Mouse (Mus musculus) heart, postnatal 0 days (tissue): Measurements from ENCODE around the gene Lysmd3. TPM values are rescaled to one million over a fixed set of nuclear protein-coding genes. Genes with fewer than 3 reads are reported as not detected.

Source experiments
- ATAC-seq: fragments of 200-750 bp; cut with Nextera tagmentation; 2 replicates; pipeline ENCODE4 v1.8.0; 2017; ENCODE audit warnings: low read depth, moderate number of reproducible peaks, moderate library complexity; ENCODE audit not compliant: insufficient read depth
- DNase-seq: peaks from one replicate; pipeline ENCODE4 v3.0.0-alpha.2; 2016; ENCODE audit warnings: low spot score
- H3K27ac ChIP-seq: fragments of 300-500 bp; sonication (generic); 2 replicates; pipeline ENCODE4 v1.5.1; 2014; ENCODE audit warnings: low read depth, mild to moderate bottlenecking
- H3K27me3 ChIP-seq: fragments of 300-500 bp; sonication (generic); 2 replicates; pipeline ENCODE4 v1.6.1; 2014; ENCODE audit warnings: low read length, mixed read lengths; ENCODE audit not compliant: control insufficient read depth, insufficient read depth
- H3K36me3 ChIP-seq: fragments of 300-500 bp; sonication (generic); replicated peaks from 2 replicates; pipeline ENCODE4 v1.6.1; 2014; ENCODE audit warnings: low read length, mixed read lengths; ENCODE audit not compliant: control insufficient read depth, insufficient read depth
- H3K4me1 ChIP-seq: fragments of 300-500 bp; sonication (generic); 2 replicates; pipeline ENCODE4 v1.6.1; 2014; ENCODE audit warnings: antibody characterized with exemption; ENCODE audit not compliant: control insufficient read depth, insufficient read depth
- H3K4me2 ChIP-seq: fragments of 300-500 bp; sonication (generic); 2 replicates; pipeline ENCODE4 v1.6.1; 2014; ENCODE audit warnings: low read depth, mild to moderate bottlenecking, low read length, moderate library complexity
- H3K4me3 ChIP-seq: fragments of 300-500 bp; sonication (generic); 2 replicates; pipeline ENCODE4 v1.5.1; 2014; ENCODE audit warnings: low read depth, low read length
- H3K9ac ChIP-seq: fragments of 300-500 bp; sonication (generic); replicated peaks from 2 replicates; pipeline ENCODE4 v1.6.1; 2014; ENCODE audit warnings: low read depth, low read length, mixed read lengths
- H3K9me3 ChIP-seq: fragments of 300-500 bp; sonication (generic); replicated peaks from 2 replicates; pipeline ENCODE4 v1.6.1; 2016; ENCODE audit warnings: low read length; ENCODE audit not compliant: control insufficient read depth
- CTCF ChIP-seq: IDR thresholded peaks from 2 replicates; pipeline ENCODE4 v1.5.1; 2016; ENCODE audit warnings: antibody characterized with exemption, control low read depth, low read depth
- EP300 ChIP-seq: IDR thresholded peaks from 2 replicates; pipeline ENCODE4 v1.6.1; 2016; ENCODE audit warnings: antibody characterized with exemption, low read depth
- WGBS: fragments of 180-500 bp; shearing (Covaris S2); extraction: QIAGEN DNeasy Blood & Tissue Kit; methylation state at CpG from one replicate; pipeline ENCODE4 v1.1.7; 2014; 5-methylcytosine and 5-hydroxymethylcytosine counted together
- polyA plus RNA-seq: library from polyadenylated mRNA; unstranded; fragments of >200 nt; fragmentation: Nextera tagmentation; extraction: Ambion mirVana; gene quantifications from 2 replicates; pipeline ENCODE4 v1.2.1, GENCODE M21; 2015
- total RNA-seq: library from RNA; depleted of rRNA; stranded (reverse); fragments of >200 nt; gene quantifications from 2 replicates; pipeline ENCODE4 v1.2.3, GENCODE M21; 2014; ENCODE audit warnings: low replicate concordance

Lysmd3 gene
- total and polyA plus RNA-seq, 2 experiments from 2014 or later: 14.9 to 62.8 TPM

DNA sequence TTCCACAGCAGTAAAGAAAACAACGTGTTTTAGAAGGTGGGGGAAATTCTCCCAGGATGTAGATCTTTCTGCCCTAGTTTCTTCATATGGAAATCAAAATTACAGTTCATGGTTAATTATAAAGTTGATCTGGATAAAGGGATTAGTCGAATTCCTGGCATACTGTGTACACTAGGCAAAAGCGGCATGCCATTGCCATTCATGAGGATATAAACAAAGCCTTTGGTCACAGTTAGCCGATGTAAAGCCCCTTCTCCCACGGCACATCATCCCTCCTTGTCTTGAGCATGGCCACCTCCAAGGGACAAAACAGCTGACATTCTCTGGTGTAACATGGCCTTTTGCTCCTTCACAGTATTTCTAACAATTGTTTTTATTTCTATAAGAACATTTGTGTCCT is 26.9 kb upstream of the Lysmd3 start:
- H3K4me3 ChIP-seq: no peak overlapping the region
- H3K27ac ChIP-seq: no peak overlapping the region
- H3K36me3 ChIP-seq: no peaks in the 10 kb centered on the region
- ATAC-seq: no peak
- no peak overlapping the region for H3K9ac ChIP-seq
- WGBS: 70% methylated on average over 5 of the region's 5 CpGs
- peaks cover 13% of the 10 kb centered on the region; the same call in 1 of the 2 replicates for H3K27me3 ChIP-seq
- no peak for DNase-seq
- no peak overlapping the region for H3K4me2 ChIP-seq
- no peaks in the 10 kb centered on the region for H3K4me1 ChIP-seq
- TF ChIP-seq EP300 (no peak), CTCF (no peak)
- no peaks in the 10 kb centered on the region for H3K9me3 ChIP-seq

DNA sequence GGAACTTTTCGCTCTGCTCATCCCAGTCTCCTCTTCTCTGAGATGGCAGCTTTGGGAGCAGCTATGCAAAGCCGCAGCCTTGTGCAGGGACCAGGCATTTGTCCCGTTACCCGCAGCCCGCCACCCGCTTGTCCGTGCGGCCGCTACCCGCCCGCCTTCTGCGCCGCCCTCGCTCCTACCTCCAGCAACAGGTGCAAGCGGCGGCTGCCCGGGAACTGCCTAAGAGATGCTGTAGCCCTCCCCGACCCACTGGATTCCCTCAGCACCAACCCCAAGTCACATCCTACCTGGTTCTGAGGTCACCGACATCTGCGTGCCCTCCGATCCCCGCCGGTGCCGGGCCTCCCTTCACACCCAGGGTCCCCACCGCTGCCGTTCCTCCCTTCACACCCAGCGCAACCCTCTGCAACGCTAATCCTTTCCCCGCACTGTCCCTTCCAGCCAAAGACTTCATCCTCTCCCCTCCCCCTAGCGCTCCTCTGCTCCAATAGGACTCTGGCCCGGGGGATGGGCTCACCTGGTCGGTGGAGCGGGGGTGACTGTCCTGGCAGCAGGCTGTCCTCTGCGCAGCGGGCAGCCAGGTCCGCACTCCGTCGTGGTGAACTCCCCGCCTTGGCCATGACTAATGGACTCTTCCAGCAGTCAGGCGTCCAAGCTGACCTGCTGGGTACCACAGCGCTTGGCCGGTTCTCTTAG is 24.6 kb upstream of the Lysmd3 start, which contains the start of gene Adgrv1:
TSS of gene Adgrv1 (minus strand) at position 435 of the 696 bp plus-strand sequence.
- peak within 1 kb of the TSS; percentile 66 for H3K4me2 ChIP-seq
- no peak within 1 kb of the TSS for H3K9ac ChIP-seq
- no peaks in the 10 kb centered on the region for H3K36me3 ChIP-seq
- 1% methylated on average over 42 of the region's 42 CpGs for WGBS
- H3K27ac ChIP-seq: no peak within 1 kb of the TSS
- ATAC-seq (peak; percentile 98), DNase-seq (peak; percentile 59)
- no peaks in the 10 kb centered on the region for H3K4me1 ChIP-seq
- no peaks in the 10 kb centered on the region for H3K9me3 ChIP-seq
- peak within 1 kb of the TSS; percentile 37 for H3K4me3 ChIP-seq
- peaks cover 16% of the 10 kb centered on the region; the same call in 1 of the 2 replicates for H3K27me3 ChIP-seq
- TF ChIP-seq CTCF (no peak), EP300 (no peak)

DNA sequence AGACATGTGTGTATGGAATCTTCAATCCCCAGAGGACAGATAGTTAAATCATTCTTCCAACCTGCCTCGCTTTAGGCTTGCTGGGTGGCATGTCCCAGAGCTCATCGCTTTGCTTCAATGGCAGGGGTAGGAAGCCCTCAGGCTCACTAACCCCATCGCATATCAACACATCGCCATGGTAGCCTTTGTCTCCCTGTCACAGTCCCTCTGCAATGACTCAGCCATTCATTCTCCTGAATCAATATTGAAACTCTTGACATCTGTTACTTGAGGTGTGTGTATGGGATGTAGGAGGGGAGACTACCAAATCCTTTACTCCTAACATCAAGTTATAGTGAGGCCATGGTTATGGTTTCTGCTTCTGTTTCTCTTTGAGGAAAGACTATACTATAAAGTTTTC is 17.8 kb upstream of the Lysmd3 start:
- TF ChIP-seq EP300: no peak
- TF ChIP-seq CTCF: no peak
- no peak for ATAC-seq
- Histone ChIP-seq H3K27me3 (0 out of 2 replicates have a peak, but pooled peaks cover 3% of the 10 kb centered on the region), H3K4me2 (no peak overlapping the region), H3K36me3 (no peaks in the 10 kb centered on the region), H3K27ac (no peak overlapping the region), H3K9ac (no peak overlapping the region), H3K4me1 (no peaks in the 10 kb centered on the region), H3K9me3 (no peaks in the 10 kb centered on the region), H3K4me3 (no peak overlapping the region)
- WGBS: 47% methylated on average over 4 of the region's 4 CpGs
- no peak for DNase-seq

DNA sequence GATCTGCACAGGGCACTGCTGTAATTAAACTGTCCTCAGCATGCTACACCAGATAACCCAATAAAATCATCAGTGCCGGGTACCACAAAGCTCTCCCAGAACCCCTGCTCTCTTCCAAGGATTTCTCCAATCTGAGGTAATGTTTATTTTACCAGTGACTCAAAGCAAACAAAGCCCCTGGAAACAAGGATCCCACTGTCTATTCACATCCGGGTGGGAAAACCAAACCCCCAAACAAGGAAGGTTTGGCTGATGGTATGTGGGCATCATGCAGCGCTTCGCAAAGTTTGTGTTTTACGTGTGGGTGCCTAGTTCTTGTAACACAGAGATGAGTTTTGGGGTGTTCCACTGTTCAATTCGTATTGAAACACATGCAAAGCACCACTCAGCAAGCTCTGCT is 16.6 kb upstream of the Lysmd3 start:
- Histone ChIP-seq H3K4me3 (no peak overlapping the region), H3K27ac (no peak overlapping the region), H3K36me3 (no peaks in the 10 kb centered on the region), H3K27me3 (0 out of 2 replicates have a peak, but pooled peaks cover 3% of the 10 kb centered on the region), H3K4me1 (no peaks in the 10 kb centered on the region), H3K4me2 (no peak overlapping the region), H3K9ac (no peak overlapping the region), H3K9me3 (no peaks in the 10 kb centered on the region)
- WGBS: 44% methylated on average over 6 of the region's 6 CpGs
- DNase-seq (no peak), ATAC-seq (no peak)
- TF ChIP-seq EP300 (no peak), CTCF (no peak)

DNA sequence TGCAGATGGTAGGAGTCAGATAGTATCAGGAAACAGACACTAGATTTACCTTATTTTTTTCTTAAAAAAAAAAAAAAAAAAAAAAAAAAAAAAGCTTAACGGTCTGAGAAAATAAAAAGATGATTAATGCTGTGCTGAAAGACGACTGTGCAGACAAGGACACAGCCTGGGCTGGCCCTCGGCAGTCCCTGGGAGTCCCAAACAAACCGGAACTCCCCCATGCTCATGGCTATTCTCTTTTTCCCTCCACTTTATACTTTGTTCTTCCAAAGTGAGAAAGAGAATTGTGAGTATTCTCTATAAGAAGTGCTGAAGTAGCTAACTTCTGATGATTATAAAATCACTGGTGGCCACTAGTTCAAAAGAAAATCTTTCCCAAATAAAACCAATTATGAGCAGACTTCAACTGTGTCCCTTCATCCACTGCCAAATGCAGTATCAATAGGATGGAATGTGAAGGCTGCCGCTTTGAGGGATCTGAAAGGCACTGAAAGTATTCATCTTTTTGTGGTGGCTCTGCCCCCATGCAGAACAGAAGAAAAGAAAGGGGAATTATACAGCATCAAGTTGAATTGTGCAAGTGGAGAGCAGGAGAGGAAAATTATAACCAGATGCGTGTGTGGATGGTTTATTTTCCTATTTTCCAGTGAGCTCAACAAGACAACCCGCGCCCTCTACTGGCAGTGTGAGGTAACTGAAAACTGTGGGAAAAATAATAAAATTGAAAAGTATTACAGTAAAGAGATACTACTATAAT is 16.0 kb upstream of the Lysmd3 start:
- Histone ChIP-seq H3K4me2 (peak overlapping the region; percentile 4; the same call in 1 of the 2 replicates), H3K27me3 (0 out of 2 replicates have a peak, but pooled peaks cover 3% of the 10 kb centered on the region), H3K4me3 (no peak overlapping the region), H3K36me3 (no peaks in the 10 kb centered on the region), H3K9ac (no peak overlapping the region), H3K27ac (no peak overlapping the region), H3K9me3 (no peaks in the 10 kb centered on the region), H3K4me1 (no peaks in the 10 kb centered on the region)
- no peak for ATAC-seq
- peak; percentile 33 for DNase-seq
- TF ChIP-seq EP300 (no peak), CTCF (peak; percentile 71)
- whole genome bisulfite sequencing: 24% methylated on average over 8 of the region's 8 CpGs
